Mouse (Mus musculus) bone marrow, adult 2 months (tissue): ENCODE measurements around the gene Abhd18.

ENCODE experiments used
- CTCF ChIP-seq: fragments of 200-500 bp; IDR thresholded peaks from 2 replicates; pipeline ENCODE4 v1.5.1; 2011; ENCODE audit warnings: low read length, control low read depth; ENCODE audit not compliant: control insufficient read depth, insufficient read depth
- POLR2A ChIP-seq: fragments of 200-500 bp; IDR thresholded peaks from 2 replicates; pipeline ENCODE4 v1.6.1; 2011; ENCODE audit warnings: low read depth, mild to moderate bottlenecking, control low read depth, low read length, borderline replicate concordance; ENCODE audit not compliant: control insufficient read depth

- TF ChIP-seq CTCF (peak; percentile 52; the same call in 1 of the 2 replicates), POLR2A (peak; percentile 70; the same call in 1 of the 2 replicates)
Measured at GRCm38 (mm10) chr3:40846473-40846956, 255 bp upstream of the Abhd18 start, which contains the start of gene Mfsd8.
